Mouse (Mus musculus) thymus, adult 2 months (tissue): ENCODE measurements around the gene Ldhal6b. TPM values are rescaled to one million over a fixed set of nuclear protein-coding genes. Genes with fewer than 3 reads are reported as not detected.

Source experiments
- DNase-seq: peaks from one replicate; pipeline ENCODE4 v3.0.0; 2021
- H3K27ac ChIP-seq: fragments of 200-500 bp; 2 replicates; pipeline ENCODE4 v1.5.1; 2012; ENCODE audit warnings: low read length, control low read depth; ENCODE audit not compliant: control insufficient read depth, insufficient read depth
- H3K27me3 ChIP-seq: fragments of 200-500 bp; 2 replicates; pipeline ENCODE4 v1.6.1; 2012; ENCODE audit warnings: mild to moderate bottlenecking, low read length, moderate library complexity, mixed read lengths; ENCODE audit not compliant: control insufficient read depth, insufficient read depth
- H3K36me3 ChIP-seq: fragments of 200-500 bp; 2 replicates; pipeline ENCODE4 v1.6.1; 2012; ENCODE audit warnings: mild to moderate bottlenecking, low read length, moderate library complexity; ENCODE audit not compliant: control insufficient read depth, insufficient read depth
- H3K4me1 ChIP-seq: fragments of 200-500 bp; replicated peaks from 2 replicates; pipeline ENCODE4 v1.6.1; 2012; ENCODE audit warnings: low read length; ENCODE audit not compliant: control insufficient read depth, insufficient read depth
- H3K4me3 ChIP-seq: fragments of 200-500 bp; 2 replicates; pipeline ENCODE4 v1.5.1; 2012; ENCODE audit warnings: mild to moderate bottlenecking, low read length, control low read depth, moderate library complexity; ENCODE audit not compliant: control insufficient read depth, insufficient read depth
- CTCF ChIP-seq: fragments of 200-500 bp; IDR thresholded peaks from 2 replicates; pipeline ENCODE4 v1.5.1; 2012; ENCODE audit warnings: mild to moderate bottlenecking, control low read depth, low read length, moderate library complexity, borderline replicate concordance; ENCODE audit not compliant: control insufficient read depth, poor library complexity, insufficient read depth; ENCODE audit errors: extremely low read depth
- POLR2A ChIP-seq: fragments of 200-500 bp; IDR thresholded peaks from 2 replicates; pipeline ENCODE4 v1.6.1; 2012; ENCODE audit warnings: mild to moderate bottlenecking, low read length, control low read depth, moderate library complexity; ENCODE audit not compliant: control insufficient read depth, poor library complexity, insufficient read depth; ENCODE audit errors: extremely low read depth
- WGBS: fragments of 180-500 bp; shearing (Covaris S2); methylation state at CpG from one replicate; pipeline ENCODE4 v1.1.7; 2018; 5-methylcytosine and 5-hydroxymethylcytosine counted together
- polyA plus RNA-seq: library from polyadenylated mRNA; depleted of rRNA; stranded (reverse); fragments of >200 nt; gene quantifications from 2 replicates; pipeline ENCODE4 v1.2.3, GENCODE M21; 2012

Ldhal6b gene
- polyA plus RNA-seq, 1 experiment, result 1.4 TPM

DNA sequence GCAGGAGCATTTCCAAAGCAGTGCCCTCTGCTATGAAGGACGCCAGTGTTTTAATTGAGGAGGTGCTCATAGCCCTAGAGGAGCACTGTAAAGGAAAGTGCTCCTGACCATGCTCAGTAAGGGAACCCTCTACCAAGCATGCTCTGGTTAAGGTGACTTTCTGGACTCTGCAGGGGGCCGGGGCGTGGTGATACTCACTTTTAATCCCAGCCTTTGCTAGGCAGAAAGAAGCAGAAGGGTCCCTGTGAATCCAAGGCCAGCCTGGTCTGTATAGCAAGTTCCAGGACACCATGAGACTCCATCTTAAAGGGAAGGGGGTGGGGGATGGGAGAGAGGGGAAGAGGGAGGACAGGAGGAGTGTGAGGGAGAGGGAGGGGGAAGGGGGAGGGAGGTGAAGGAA, 30.2 kb downstream of the Ldhal6b start:
- over 99% methylated on average over 3 of the region's 3 CpGs for WGBS
- Histone ChIP-seq H3K4me3 (no peak overlapping the region), H3K4me1 (no peaks in the 10 kb centered on the region), H3K27ac (no peak overlapping the region), H3K36me3 (no peaks in the 10 kb centered on the region), H3K27me3 (no peaks in the 10 kb centered on the region)
- no peak for DNase-seq
- no peak for TF ChIP-seq POLR2A
- no peak for TF ChIP-seq CTCF

GRCm38 (mm10) chr17:5386885-5387545, 31.6 kb downstream of the Ldhal6b start:
- Histone ChIP-seq H3K4me3 (no peak overlapping the region), H3K36me3 (no peaks in the 10 kb centered on the region), H3K4me1 (no peaks in the 10 kb centered on the region), H3K27ac (no peak overlapping the region), H3K27me3 (no peaks in the 10 kb centered on the region)
- 96% methylated on average over 12 of the region's 12 CpGs for WGBS
- TF ChIP-seq POLR2A (no peak), CTCF (no peak)
- no peak for DNase-seq

DNA sequence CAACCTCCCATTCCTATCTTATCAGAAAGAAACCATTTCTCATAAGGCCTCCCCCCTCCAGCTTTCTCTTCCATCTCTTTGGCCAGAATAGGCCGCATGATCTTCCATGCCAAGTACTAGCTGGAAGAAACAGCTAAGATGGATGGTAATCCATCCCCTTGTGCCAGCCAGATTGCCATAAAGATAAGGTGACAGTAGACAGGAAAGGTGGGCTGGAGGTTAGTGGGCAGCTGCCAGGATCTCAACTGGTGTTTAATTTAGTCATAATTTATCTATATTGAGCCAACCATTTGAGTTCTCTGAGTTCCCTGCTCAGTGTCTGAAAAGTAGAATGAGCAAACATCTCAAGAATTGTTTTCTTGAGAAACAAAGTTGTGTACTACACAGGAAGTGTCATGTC, 32.9 kb downstream of the Ldhal6b start:
- H3K4me1 ChIP-seq, result no peaks in the 10 kb centered on the region
- no peak overlapping the region for H3K27ac ChIP-seq
- no peak for DNase-seq
- no peaks in the 10 kb centered on the region for H3K36me3 ChIP-seq
- H3K27me3 ChIP-seq, result no peaks in the 10 kb centered on the region
- no peak overlapping the region for H3K4me3 ChIP-seq
- 100% methylated on average over 1 of the region's 1 CpGs for WGBS
- no peak for TF ChIP-seq CTCF
- no peak for TF ChIP-seq POLR2A

GRCm38 (mm10) chr17:5377930-5378310, 40.6 kb downstream of the Ldhal6b start:
- peak; percentile 52 for DNase-seq
- WGBS, result 41% methylated on average over 7 of the region's 7 CpGs
- H3K4me1 ChIP-seq, result no peaks in the 10 kb centered on the region
- no peaks in the 10 kb centered on the region for H3K27me3 ChIP-seq
- no peak for TF ChIP-seq CTCF
- no peak for TF ChIP-seq POLR2A
- H3K4me3 ChIP-seq, result no peak overlapping the region
- no peaks in the 10 kb centered on the region for H3K36me3 ChIP-seq
- no peak overlapping the region for H3K27ac ChIP-seq

- TF ChIP-seq POLR2A, result no peak
- TF ChIP-seq CTCF, result no peak
- H3K4me1 ChIP-seq, result no peaks in the 10 kb centered on the region
- 64% methylated on average over 11 of the region's 11 CpGs for WGBS
These were observed 41.2 kb downstream of the Ldhal6b start for GRCm38 (mm10) chr17:5377151-5377929.

GRCm38 (mm10) chr17:5372951-5373350, 45.6 kb downstream of the Ldhal6b start:
- no peaks in the 10 kb centered on the region for H3K36me3 ChIP-seq
- TF ChIP-seq CTCF, result no peak
- TF ChIP-seq POLR2A, result no peak
- DNase-seq, result no peak
- H3K4me3 ChIP-seq, result no peak overlapping the region
- 96% methylated on average over 8 of the region's 8 CpGs for WGBS
- H3K4me1 ChIP-seq, result no peaks in the 10 kb centered on the region
- no peaks in the 10 kb centered on the region for H3K27me3 ChIP-seq
- H3K27ac ChIP-seq, result no peak overlapping the region

More at GRCm38 (mm10) chr17:5377151-5377929, 41.2 kb downstream of the Ldhal6b start:
- no peak overlapping the region for H3K27ac ChIP-seq
- no peak for DNase-seq
- H3K36me3 ChIP-seq, result no peaks in the 10 kb centered on the region
- no peaks in the 10 kb centered on the region for H3K27me3 ChIP-seq
- no peak overlapping the region for H3K4me3 ChIP-seq
